Mouse (Mus musculus) Patski (cell line): ENCODE measurements around the gene Ccl17. TPM values are rescaled to one million over a fixed set of nuclear protein-coding genes. Genes with fewer than 3 reads are reported as not detected.

ENCODE experiments used
- ATAC-seq: fragments of 100-300 bp; one replicate; pipeline ENCODE4 v1.8.0; 2021
- CTCF ChIA-PET: fragments of 350-600 bp; sonication (Branson Sonifier 250); formaldehyde crosslinking; loops from one replicate; lab custom pipeline; 2022; ENCODE audit warnings: inconsistent platforms; lab: Charles Lee
- POLR2A ChIA-PET: fragments of 350-600 bp; sonication (Branson Sonifier 250); formaldehyde crosslinking; loops from one replicate; lab custom pipeline; 2022; ENCODE audit warnings: antibody characterized with exemption, inconsistent platforms; lab: Charles Lee
- DNase-seq: peaks from one replicate; pipeline ENCODE4 v3.0.0-alpha.2; 2011; ENCODE audit warnings: low read depth, low spot score
- H3K27me3 ChIP-seq: fragments of 371-371 bp; one replicate; pipeline ENCODE4 v1.5.1; 2021
- CTCF ChIP-seq: fragments of 100-300 bp; IDR thresholded peaks from one replicate; pipeline ENCODE4 v1.5.1; 2021
- in situ Hi-C: fragments of 300-500 bp; cut with MboI; formaldehyde crosslinking; loops from 3 replicates; pipeline ENCODE4 v1.11.1; 2018; ENCODE audit warnings: low pct_unique_long_range_greater_than_20kb, mixed read lengths
- polyA plus RNA-seq: library from polyadenylated mRNA; unstranded; gene quantifications from one replicate; pipeline ENCODE4 v1.2.3, GENCODE M21; 2021

Gene Ccl17
- polyA plus RNA-seq, 1 experiment from 2014 or later: 14.5 TPM

- no peak for TF ChIP-seq CTCF
- ChIA-PET POLR2A (no interaction called here), CTCF (interaction anchor here (1.6 kb wide), 1 partner anchor 38 kb away, joined by 3 read pairs; no protein-coding TSS in a partner anchor)
- in situ Hi-C loops: loop anchor here (10.0 kb wide), 1 partner anchor 200 kb away; the partner anchor contains the start of genes Fam192a and Rspry1
- DNase-seq: no peak
- H3K27me3 ChIP-seq: no peaks in the 10 kb centered on the region
- ATAC-seq: no peak
These were observed 5.5 kb upstream of the Ccl17 start for GRCm38 (mm10) chr8:94804546-94805340.

GRCm38 (mm10) chr8:94805811-94806210 lies 4.4 kb upstream of the Ccl17 start:
- in situ Hi-C loops: loop anchor here (10.0 kb wide), 1 partner anchor 201 kb away; the partner anchor contains the start of genes Fam192a and Rspry1
- DNase-seq: no peak
- POLR2A ChIA-PET: no interaction called here
- no peaks in the 10 kb centered on the region for H3K27me3 ChIP-seq
- CTCF ChIA-PET: no interaction called here
- no peak for ATAC-seq
- no peak for TF ChIP-seq CTCF

- no peaks in the 10 kb centered on the region for H3K27me3 ChIP-seq
- DNase-seq: peak; percentile 50
These were observed 2.7 kb upstream of the Ccl17 start for GRCm38 (mm10) chr8:94807506-94807905.

GRCm38 (mm10) chr8:94808372-94808771 lies 1.9 kb upstream of the Ccl17 start:
- DNase-seq (no peak), ATAC-seq (no peak)
- no peak for TF ChIP-seq CTCF
- in situ Hi-C loops: loop anchor here (10.0 kb wide), 1 partner anchor 204 kb away; the partner anchor contains the start of genes Fam192a and Rspry1
- ChIA-PET POLR2A (no interaction called here), CTCF (no interaction called here)
- no peaks in the 10 kb centered on the region for H3K27me3 ChIP-seq

More at GRCm38 (mm10) chr8:94807506-94807905, 2.7 kb upstream of the Ccl17 start:
- TF ChIP-seq CTCF: no peak
- in situ Hi-C loops: loop anchor here (10.0 kb wide), 1 partner anchor 203 kb away; the partner anchor contains the start of genes Fam192a and Rspry1
- peak; percentile 63 for ATAC-seq
- ChIA-PET POLR2A (no interaction called here), CTCF (interaction anchor here (0.8 to 0.9 kb wide), 2 partner anchors 14 to 15 kb away, joined by 3 read pairs; no protein-coding TSS in a partner anchor)

- ATAC-seq (no peak), DNase-seq (no peak)
- TF ChIP-seq CTCF: no peak
- POLR2A ChIA-PET: interaction anchor here (1.2 to 1.3 kb wide), 2 partner anchors 24 to 108 kb away, joined by 3 read pairs; no protein-coding TSS in a partner anchor
- CTCF ChIA-PET: interaction anchor here (1.2 to 2.3 kb wide), 7 partner anchors 9 to 319 kb away, joined by 3 to 14 read pairs (median 5); no protein-coding TSS in a partner anchor
- in situ Hi-C loops: loop anchor here (10.0 kb wide), 1 partner anchor 286 kb away; no protein-coding TSS in a partner anchor
- no peaks in the 10 kb centered on the region for H3K27me3 ChIP-seq
These were observed 602 bp downstream of the Ccl17 start for GRCm38 (mm10) chr8:94810855-94811254.

GRCm38 (mm10) chr8:94811654-94812053 lies 1.4 kb downstream of the Ccl17 start:
- no peaks in the 10 kb centered on the region for H3K27me3 ChIP-seq
- no peak for ATAC-seq
- in situ Hi-C loops: loop anchor here (10.0 kb wide), 1 partner anchor 287 kb away; no protein-coding TSS in a partner anchor
- ChIA-PET POLR2A (interaction anchor here (0.9 to 1.2 kb wide), 2 partner anchors 107 to 109 kb away, joined by 3 read pairs; no protein-coding TSS in a partner anchor), CTCF (interaction anchor here (1.0 to 2.2 kb wide), 9 partner anchors 10 to 320 kb away, joined by 3 to 10 read pairs (median 4); partner anchors contain the start of gene Cx3cl1)
- TF ChIP-seq CTCF: no peak
- DNase-seq: no peak

GRCm38 (mm10) chr8:94812645-94813098 lies 2.4 kb downstream of the Ccl17 start:
- no peaks in the 10 kb centered on the region for H3K27me3 ChIP-seq
- no peak for ATAC-seq
- peak; percentile 60 for DNase-seq
- ChIA-PET POLR2A (interaction anchor here (0.9 kb wide), 1 partner anchor 108 kb away, joined by 3 read pairs; no protein-coding TSS in a partner anchor), CTCF (interaction anchor here (1.4 to 2.0 kb wide), 2 partner anchors 30 to 108 kb away, joined by 3 to 10 read pairs; no protein-coding TSS in a partner anchor)
- in situ Hi-C loops: loop anchor here (10.0 kb wide), 1 partner anchor 288 kb away; no protein-coding TSS in a partner anchor
- TF ChIP-seq CTCF: no peak

GRCm38 (mm10) chr8:94814556-94814955 lies 4.3 kb downstream of the Ccl17 start:
- H3K27me3 ChIP-seq: no peaks in the 10 kb centered on the region
- ATAC-seq (no peak), DNase-seq (no peak)
- in situ Hi-C loops: loop anchor here (10.0 kb wide), 1 partner anchor 290 kb away; no protein-coding TSS in a partner anchor
- ChIA-PET POLR2A (interaction anchor here (1.6 kb wide), 1 partner anchor 9 kb away, joined by 3 read pairs; no protein-coding TSS in a partner anchor), CTCF (interaction anchor here (0.7 to 1.6 kb wide), 14 partner anchors 12 to 129 kb away, joined by 3 to 7 read pairs (median 4); partner anchors contain the start of gene Cx3cl1)
- peak; percentile 61 for TF ChIP-seq CTCF

GRCm38 (mm10) chr8:94817933-94818332 lies 7.7 kb downstream of the Ccl17 start:
- TF ChIP-seq CTCF: no peak
- ATAC-seq: no peak
- ChIA-PET CTCF (no interaction called here), POLR2A (no interaction called here)
- DNase-seq: no peak
- in situ Hi-C loops: loop anchor here (10.0 kb wide), 1 partner anchor 293 kb away; no protein-coding TSS in a partner anchor
- H3K27me3 ChIP-seq: no peaks in the 10 kb centered on the region
